Mouse (Mus musculus) mouse embryonic stem cell (cell line): Measurements from ENCODE around the gene Sp110.
"Not testable (repeated sequence)": the region's sequence is repeated elsewhere in the genome, so short reads cannot be mapped to it uniquely, and the experiment has no call there.

Experiments
- in situ Hi-C, 2 experiments: fragments of 300-500 bp; cut with MboI; formaldehyde crosslinking; loops; 1 replicate in 1 of 2; 3 replicates in 1 of 2; pipeline ENCODE4 v1.14.3; 2019 to 2020; ENCODE audit warnings: low sequenced_read_pairs in 2 of 2, low pct_unique_long_range_greater_than_20kb in 1 of 2, mixed read lengths in 1 of 2; ENCODE audit not compliant: unreplicated experiment in 1 of 2

Sp110 gene

GRCm38 (mm10) chr1:85575376-85575775 is 23.2 kb downstream of the Sp110 start, which contains the start of gene G530012D18Rik:
Gene G530012D18Rik, plus strand, starts transcription at chr1:85575676.
- in situ Hi-C loops: not testable (repeated sequence)

- in situ Hi-C loops: not testable (repeated sequence)
These were observed 25.1 kb downstream of the Sp110 start for GRCm38 (mm10) chr1:85573554-85573953.

DNA sequence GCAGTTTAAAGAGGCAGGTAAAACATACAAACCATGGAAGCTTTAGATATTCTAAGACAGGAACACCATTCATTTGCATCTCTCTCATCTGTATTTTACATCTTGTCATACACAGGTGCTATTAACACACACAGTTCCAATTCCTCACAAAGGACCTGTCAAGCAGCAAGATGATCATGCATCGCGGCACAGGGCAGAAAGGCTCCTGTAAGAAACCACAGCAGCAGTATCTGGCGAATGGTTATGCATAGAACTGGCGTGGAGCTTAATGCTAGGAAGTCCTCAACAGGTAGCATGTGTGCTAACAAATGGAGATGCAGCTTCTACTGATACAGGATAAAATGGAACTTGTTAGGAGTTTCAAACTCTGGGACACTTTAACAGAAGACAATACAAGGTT is 43.4 kb downstream of the Sp110 start:
- in situ Hi-C loops: not testable (repeated sequence)

- in situ Hi-C loops: not testable (repeated sequence)
These were observed 52.2 kb downstream of the Sp110 start for GRCm38 (mm10) chr1:85546442-85546841.

GRCm38 (mm10) chr1:85543818-85544217 is 54.8 kb downstream of the Sp110 start:
- in situ Hi-C loops: not testable (repeated sequence)

DNA sequence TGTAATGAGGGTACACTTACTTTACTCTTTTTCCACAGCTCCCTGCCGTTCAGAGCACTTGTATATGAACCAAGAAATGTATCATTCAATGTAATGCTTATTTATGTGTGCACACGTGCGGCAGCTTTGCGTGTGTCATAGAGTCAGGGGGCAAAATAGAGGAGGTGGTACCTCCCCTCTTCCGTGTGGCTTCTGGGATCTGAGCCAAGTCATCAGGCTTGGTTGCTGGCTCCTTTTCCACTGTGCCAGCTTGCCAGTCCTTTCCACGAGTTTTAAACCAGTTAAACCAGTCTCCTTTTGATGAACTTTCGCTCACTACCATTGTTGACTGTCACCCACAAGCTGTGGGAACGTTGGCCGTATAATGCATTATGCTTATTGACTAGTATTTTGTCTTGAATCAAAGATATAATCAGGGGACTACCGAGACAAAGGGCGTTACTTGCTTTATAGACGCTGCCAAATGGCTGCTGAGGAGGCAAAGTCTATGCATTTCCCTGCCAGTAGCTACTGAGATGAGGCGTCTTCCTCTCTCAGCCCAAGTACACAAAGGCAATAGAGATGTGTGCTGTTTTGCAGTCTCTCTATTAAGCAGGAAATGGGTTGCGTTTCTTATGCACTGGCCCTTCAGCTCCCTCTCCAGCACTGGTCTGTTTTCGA is 70.0 kb downstream of the Sp110 start:
- in situ Hi-C loops: not testable (repeated sequence)
